Mouse (Mus musculus): ENCODE results near the gene Ccdc43.
A peak's percentile ranks its signal among the peaks of the same experiment; 100 is the strongest.
"Not testable (repeated sequence)": the region's sequence is repeated elsewhere in the genome, so short reads cannot be mapped to it uniquely, and the experiment has no call there.

Gene Ccdc43

GRCm38 (mm10) chr11:102697338-102698017 lies at the start of gene Ccdc43:
Ccdc43 (minus strand) TSS chr11:102697782.
- peak; percentile 87 for DNase-seq (ENCODE audit: low spot score)

- peak; percentile 23 for DNase-seq (ENCODE audit: low spot score)
Measured at GRCm38 (mm10) chr11:102744746-102745145, 47.2 kb upstream of the Ccdc43 start.

- no peak for DNase-seq (ENCODE audit: low spot score)
Measured at GRCm38 (mm10) chr11:102742843-102743242, 45.3 kb upstream of the Ccdc43 start.

DNA sequence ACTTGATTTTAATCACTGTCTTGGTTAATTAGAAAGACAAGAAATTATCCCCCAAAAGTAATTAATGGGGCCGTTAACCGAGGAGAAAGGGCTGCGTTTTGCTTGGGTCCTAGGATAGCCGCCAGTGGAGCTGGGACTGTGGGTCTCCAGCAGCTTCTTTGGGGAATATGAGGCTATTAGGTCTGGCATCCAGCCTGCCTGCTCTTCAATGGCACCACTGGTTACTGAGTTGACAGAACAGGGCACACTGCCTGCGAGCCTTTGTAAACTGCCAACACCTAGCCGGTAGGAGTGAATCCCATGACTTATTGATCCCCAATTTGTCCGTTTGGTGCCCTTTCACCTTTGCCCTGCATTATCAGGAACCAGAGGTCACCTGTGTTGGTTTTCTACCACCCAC lies 44.5 kb upstream of the Ccdc43 start:
- DNase-seq (ENCODE audit: low spot score) = no peak

- peak; percentile 20 for DNase-seq (ENCODE audit: low spot score)
Measured at GRCm38 (mm10) chr11:102741129-102741950, 43.8 kb upstream of the Ccdc43 start.

DNA sequence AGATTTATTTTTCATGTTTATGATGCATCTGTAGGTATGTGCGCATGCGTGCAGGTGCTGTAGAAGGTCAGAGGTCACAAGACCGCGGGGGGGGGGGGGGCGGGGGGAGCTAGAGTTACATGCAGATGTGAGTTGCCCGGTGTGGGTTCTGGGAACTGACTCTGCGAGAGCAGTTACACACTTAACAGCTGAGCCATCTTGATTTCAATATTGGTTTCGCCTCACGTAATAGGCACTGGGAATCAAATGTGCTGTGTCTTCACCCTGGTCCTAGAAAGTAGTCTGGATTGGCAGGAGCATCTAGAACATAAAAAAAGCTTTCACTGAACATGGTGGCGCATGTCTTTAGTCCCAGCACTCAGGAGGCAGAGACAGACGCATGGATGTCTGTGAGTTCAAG lies 43.1 kb upstream of the Ccdc43 start:
- DNase-seq (ENCODE audit: low spot score) = no peak

GRCm38 (mm10) chr11:102739278-102739966 lies 41.8 kb upstream of the Ccdc43 start:
- peak; percentile 85 for DNase-seq (ENCODE audit: low spot score)

- DNase-seq (ENCODE audit: low spot score) = no peak
Measured at GRCm38 (mm10) chr11:102738046-102738445, 40.5 kb upstream of the Ccdc43 start.

DNA sequence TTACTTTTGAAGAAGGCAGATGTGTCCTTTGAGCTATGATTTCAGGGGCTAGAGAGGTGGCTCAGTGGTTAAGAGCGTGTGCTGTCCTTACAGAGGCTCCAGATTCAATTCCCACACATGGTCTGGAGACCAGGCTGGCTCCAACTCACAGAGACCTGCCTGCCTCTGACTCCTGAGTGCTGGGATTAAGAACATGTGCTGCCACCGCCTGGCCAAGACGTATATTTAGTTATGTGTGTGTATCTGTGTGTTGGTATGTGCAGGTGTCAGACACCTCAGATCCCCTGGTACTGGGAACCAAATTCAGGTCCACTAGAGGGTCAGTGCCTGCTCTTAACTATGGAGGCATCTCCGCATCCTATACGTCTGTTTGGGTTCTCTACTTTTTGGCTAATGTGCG lies 37.4 kb upstream of the Ccdc43 start:
- DNase-seq (ENCODE audit: low spot score) = no peak

GRCm38 (mm10) chr11:102733146-102733545 lies 35.6 kb upstream of the Ccdc43 start:
- DNase-seq (ENCODE audit: low spot score) = no peak

- DNase-seq (ENCODE audit: low spot score) = no peak
Measured at GRCm38 (mm10) chr11:102731366-102731765, 33.8 kb upstream of the Ccdc43 start.

DNA sequence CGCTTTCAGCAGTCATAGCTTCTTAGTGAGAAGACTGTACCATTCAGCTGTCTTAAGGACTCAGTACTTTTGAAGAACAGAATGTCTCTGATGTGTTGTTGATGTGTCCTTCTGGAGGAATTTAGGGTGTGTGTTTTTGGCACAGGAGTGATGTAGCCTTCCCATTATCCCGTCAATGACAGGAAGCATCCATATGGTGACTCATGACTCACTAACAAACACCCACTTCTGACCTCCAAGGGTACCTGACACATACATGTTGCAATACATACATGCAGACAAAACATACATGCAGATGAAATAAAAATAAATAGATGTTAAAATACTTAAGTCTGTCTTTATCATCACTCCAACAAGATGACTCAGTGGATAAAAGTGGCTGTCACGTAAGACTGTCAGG lies 32.3 kb upstream of the Ccdc43 start:
- DNase-seq (ENCODE audit: low spot score) = no peak

- DNase-seq (ENCODE audit: low spot score) = peak; percentile 35
Measured at GRCm38 (mm10) chr11:102728614-102729013, 31.0 kb upstream of the Ccdc43 start.

DNA sequence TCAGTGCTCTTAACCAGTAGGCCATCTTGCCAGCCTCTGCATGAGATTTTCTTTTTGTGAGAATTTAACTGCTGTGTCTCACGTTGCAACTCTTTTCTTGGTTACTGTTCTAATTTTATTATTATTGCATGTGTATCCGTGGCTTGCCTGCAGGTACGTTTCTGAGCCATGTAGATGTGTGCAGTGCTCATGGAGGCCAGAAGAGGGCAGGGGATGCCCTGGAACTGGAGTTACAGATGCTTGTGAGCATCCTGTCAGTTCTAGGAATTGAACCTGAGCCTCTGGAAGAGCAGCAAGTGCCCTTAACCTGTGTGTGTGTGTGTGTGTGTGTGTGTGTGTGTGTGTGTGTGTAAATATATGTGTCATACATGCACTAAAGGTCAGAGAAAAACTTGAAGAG lies 28.0 kb upstream of the Ccdc43 start:
- DNase-seq (ENCODE audit: low spot score) = no peak

DNA sequence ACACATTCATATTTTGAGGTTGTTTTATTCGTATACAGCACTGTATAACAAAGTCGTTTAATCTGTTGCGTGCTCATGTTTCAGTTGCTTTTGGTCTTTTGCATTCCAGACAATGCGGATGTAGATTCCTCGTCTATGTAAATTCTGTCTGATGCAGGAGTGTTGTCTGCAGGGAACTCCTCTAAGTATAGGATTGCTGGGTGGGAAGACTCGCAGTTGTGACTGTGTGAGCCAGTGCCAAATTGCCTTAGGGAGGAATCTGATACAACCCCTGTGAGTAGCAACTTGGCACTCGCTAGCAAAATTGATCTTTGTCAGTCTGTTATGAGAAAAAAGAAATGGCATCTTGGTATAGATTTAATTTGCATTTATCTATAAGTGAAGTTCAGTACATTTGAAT lies 18.6 kb upstream of the Ccdc43 start:
- DNase-seq (ENCODE audit: low spot score) = no peak

GRCm38 (mm10) chr11:102714578-102714977 lies 17.0 kb upstream of the Ccdc43 start:
- DNase-seq (ENCODE audit: low spot score) = not testable (repeated sequence)

- DNase-seq (ENCODE audit: low spot score) = no peak
Measured at GRCm38 (mm10) chr11:102712411-102712810, 14.8 kb upstream of the Ccdc43 start.

- DNase-seq (ENCODE audit: low spot score) = not testable (repeated sequence)
Measured at GRCm38 (mm10) chr11:102702206-102702605, 4.6 kb upstream of the Ccdc43 start.

GRCm38 (mm10) chr11:102698018-102698476 lies 465 bp upstream of the Ccdc43 start:
- DNase-seq (ENCODE audit: low spot score) = no peak

- DNase-seq (ENCODE audit: low spot score) = no peak
Measured at GRCm38 (mm10) chr11:102695289-102695688, 2.3 kb downstream of the Ccdc43 start.

DNA sequence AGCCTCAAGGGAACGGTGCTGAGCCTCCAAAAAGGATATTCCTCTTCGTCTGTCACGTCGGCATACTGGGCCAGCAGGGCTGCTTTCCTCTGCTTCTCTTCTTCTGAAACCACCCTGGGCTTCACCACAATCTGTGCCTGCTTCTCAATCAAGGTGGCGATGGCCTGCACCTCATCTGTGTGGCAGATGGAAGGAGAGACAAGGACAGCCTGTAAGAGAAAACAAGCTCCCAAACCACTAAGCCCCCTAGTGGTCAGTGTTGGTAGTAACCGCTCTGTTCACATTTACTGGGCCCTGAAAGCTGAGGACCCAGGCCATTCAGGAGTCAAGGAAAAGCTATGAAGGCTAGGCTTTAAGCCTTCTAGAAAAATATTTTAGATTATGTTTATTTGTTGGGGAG lies 7.4 kb downstream of the Ccdc43 start:
- DNase-seq (ENCODE audit: low spot score) = peak; percentile 73

- DNase-seq (ENCODE audit: low spot score) = no peak
Measured at GRCm38 (mm10) chr11:102665637-102666435, 31.7 kb downstream of the Ccdc43 start.

Measured in MN1 (cell line).